Mouse (Mus musculus) lung, postnatal 0 days (tissue): Measurements from ENCODE around the gene Eddm3b.

Source experiments
- CTCF ChIP-seq: IDR thresholded peaks from 2 replicates; pipeline ENCODE4 v1.5.1; 2016; ENCODE audit warnings: antibody characterized with exemption, mild to moderate bottlenecking
- EP300 ChIP-seq: IDR thresholded peaks from 2 replicates; pipeline ENCODE4 v1.6.1; 2016; ENCODE audit warnings: antibody characterized with exemption, mild to moderate bottlenecking, control low read depth

DNA sequence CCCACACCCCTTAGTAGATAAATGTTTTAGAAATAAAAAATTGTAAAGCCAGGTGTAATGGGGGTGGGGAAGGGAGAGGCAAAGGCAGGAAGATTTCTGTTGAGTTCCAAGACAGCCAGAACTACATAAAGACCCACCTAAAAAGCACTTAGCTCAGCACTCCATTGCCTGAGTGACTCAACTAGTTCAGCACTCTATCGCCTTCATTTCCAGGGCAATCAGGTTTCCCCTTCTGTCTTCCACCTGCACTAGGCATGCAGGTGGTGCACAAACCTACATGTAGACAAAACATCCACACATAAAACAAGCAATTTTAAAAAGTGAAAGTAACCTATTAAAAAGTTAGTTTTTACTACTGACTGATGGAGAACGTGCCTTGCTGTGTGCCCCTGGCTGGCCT is 29.1 kb upstream of the Eddm3b start:
- no peak for TF ChIP-seq CTCF
- no peak for TF ChIP-seq EP300
